Mouse (Mus musculus) megakaryocyte, embryonic 14.5 days (primary cell): ENCODE measurements around the gene Bach2.

ENCODE experiments used
- FLI1 ChIP-seq: IDR thresholded peaks from 2 replicates; pipeline ENCODE4 v1.6.1; 2012; ENCODE audit warnings: low read length, inconsistent platforms, mixed read lengths
- GATA1 ChIP-seq: IDR thresholded peaks from 3 replicates; pipeline ENCODE4 v1.6.1; 2012; ENCODE audit warnings: mixed read lengths, low read length, inconsistent platforms, borderline replicate concordance

GRCm38 (mm10) chr4:32447850-32448249 lies 209.2 kb downstream of the Bach2 start:
- no peak for TF ChIP-seq GATA1
- no peak for TF ChIP-seq FLI1
